Mouse (Mus musculus): ENCODE results near the gene Tuba3b. TPM values are rescaled to one million over a fixed set of nuclear protein-coding genes. Genes with fewer than 3 reads are reported as not detected.

Tuba3b gene
- polyA plus RNA-seq, 1 experiment from 2014 or later: 0.31 TPM

GRCm38 (mm10) chr6:145656740-145657591 is 41.4 kb downstream of the Tuba3b start:
- WGBS: 60% methylated on average over 14 of the region's 15 CpGs
- Histone ChIP-seq H3K36me3 (ENCODE audit: insufficient read depth, low read length) (no peaks in the 10 kb centered on the region), H3K9ac (replicated peaks; ENCODE audit: low read length) (no peak overlapping the region), H3K9me3 (ENCODE audit: low read length) (peaks cover 3% of the 10 kb centered on the region; the same call in 1 of the 2 replicates), H3K27me3 (ENCODE audit: insufficient read depth, low read length) (no peaks in the 10 kb centered on the region), H3K4me1 (ENCODE audit: insufficient read depth, low read length) (0 out of 2 replicates have a peak, but pooled peaks cover 3% of the 10 kb centered on the region), H3K4me3 (ENCODE audit: low read length) (no peak overlapping the region), H3K27ac (ENCODE audit: low read length) (no peak overlapping the region), H3K4me2 (replicated peaks; ENCODE audit: low read depth, low read length) (no peak overlapping the region)
- 0 out of 2 replicates have a peak, but pooled peaks have one; percentile 9 for ATAC-seq (ENCODE audit: low FRiP score, low TSS enrichment)

- Histone ChIP-seq H3K9ac (replicated peaks; ENCODE audit: low read length) (no peak overlapping the region), H3K4me1 (ENCODE audit: insufficient read depth, low read length) (0 out of 2 replicates have a peak, but pooled peaks cover 3% of the 10 kb centered on the region), H3K4me3 (ENCODE audit: low read length) (no peak overlapping the region), H3K4me2 (replicated peaks; ENCODE audit: low read depth, low read length) (no peak overlapping the region), H3K9me3 (ENCODE audit: low read length) (peaks cover 3% of the 10 kb centered on the region; the same call in 1 of the 2 replicates), H3K27me3 (ENCODE audit: insufficient read depth, low read length) (no peaks in the 10 kb centered on the region), H3K36me3 (ENCODE audit: insufficient read depth, low read length) (no peaks in the 10 kb centered on the region), H3K27ac (ENCODE audit: low read length) (no peak overlapping the region)
- no peak for ATAC-seq (ENCODE audit: low FRiP score, low TSS enrichment)
- WGBS: 74% methylated on average over 6 of the region's 6 CpGs
Observed at GRCm38 (mm10) chr6:145659116-145659515, 43.6 kb downstream of the Tuba3b start.

GRCm38 (mm10) chr6:145660943-145661342 is 45.4 kb downstream of the Tuba3b start:
- Histone ChIP-seq H3K4me1 (ENCODE audit: insufficient read depth, low read length) (0 out of 2 replicates have a peak, but pooled peaks cover 3% of the 10 kb centered on the region), H3K27ac (ENCODE audit: low read length) (no peak overlapping the region), H3K27me3 (ENCODE audit: insufficient read depth, low read length) (no peaks in the 10 kb centered on the region), H3K36me3 (ENCODE audit: insufficient read depth, low read length) (no peaks in the 10 kb centered on the region), H3K9me3 (ENCODE audit: low read length) (peaks cover 5% of the 10 kb centered on the region; the same call in 1 of the 2 replicates), H3K9ac (replicated peaks; ENCODE audit: low read length) (no peak overlapping the region), H3K4me2 (replicated peaks; ENCODE audit: low read depth, low read length) (no peak overlapping the region), H3K4me3 (ENCODE audit: low read length) (no peak overlapping the region)
- no peak for ATAC-seq (ENCODE audit: low FRiP score, low TSS enrichment)
- WGBS: 60% methylated on average over 11 of the region's 11 CpGs

GRCm38 (mm10) chr6:145664208-145664607 is 48.7 kb downstream of the Tuba3b start:
- no peak overlapping the region for H3K4me3 ChIP-seq (ENCODE audit: low read length)
- H3K9me3 ChIP-seq (ENCODE audit: low read length): peaks cover 6% of the 10 kb centered on the region; the same call in 1 of the 2 replicates
- no peak overlapping the region for H3K9ac ChIP-seq (replicated peaks; ENCODE audit: low read length)
- 0 out of 2 replicates have a peak, but pooled peaks cover 8% of the 10 kb centered on the region for H3K4me1 ChIP-seq (ENCODE audit: insufficient read depth, low read length)
- 53% methylated on average over 5 of the region's 5 CpGs for WGBS
- no peak overlapping the region for H3K27ac ChIP-seq (ENCODE audit: low read length)
- H3K27me3 ChIP-seq (ENCODE audit: insufficient read depth, low read length): no peaks in the 10 kb centered on the region
- no peak overlapping the region for H3K4me2 ChIP-seq (replicated peaks; ENCODE audit: low read depth, low read length)
- ATAC-seq (ENCODE audit: low FRiP score, low TSS enrichment): no peak
- H3K36me3 ChIP-seq (ENCODE audit: insufficient read depth, low read length): no peaks in the 10 kb centered on the region

GRCm38 (mm10) chr6:145665751-145666150 is 50.2 kb downstream of the Tuba3b start:
- Histone ChIP-seq H3K27ac (ENCODE audit: low read length) (no peak overlapping the region), H3K27me3 (ENCODE audit: insufficient read depth, low read length) (no peaks in the 10 kb centered on the region), H3K4me2 (replicated peaks; ENCODE audit: low read depth, low read length) (no peak overlapping the region), H3K4me3 (ENCODE audit: low read length) (no peak overlapping the region), H3K36me3 (ENCODE audit: insufficient read depth, low read length) (no peaks in the 10 kb centered on the region), H3K4me1 (ENCODE audit: insufficient read depth, low read length) (0 out of 2 replicates have a peak, but pooled peaks cover 8% of the 10 kb centered on the region), H3K9me3 (ENCODE audit: low read length) (peaks cover 6% of the 10 kb centered on the region; the same call in 1 of the 2 replicates), H3K9ac (replicated peaks; ENCODE audit: low read length) (no peak overlapping the region)
- WGBS: 94% methylated on average over 3 of the region's 3 CpGs
- ATAC-seq (ENCODE audit: low FRiP score, low TSS enrichment): no peak

GRCm38 (mm10) chr6:145667654-145668053 is 52.1 kb downstream of the Tuba3b start:
- no peaks in the 10 kb centered on the region for H3K36me3 ChIP-seq (ENCODE audit: insufficient read depth, low read length)
- H3K9ac ChIP-seq (replicated peaks; ENCODE audit: low read length): no peak overlapping the region
- no peak overlapping the region for H3K27ac ChIP-seq (ENCODE audit: low read length)
- no peaks in the 10 kb centered on the region for H3K27me3 ChIP-seq (ENCODE audit: insufficient read depth, low read length)
- H3K9me3 ChIP-seq (ENCODE audit: low read length): peaks cover 6% of the 10 kb centered on the region; the same call in 1 of the 2 replicates
- no peak overlapping the region for H3K4me3 ChIP-seq (ENCODE audit: low read length)
- H3K4me2 ChIP-seq (replicated peaks; ENCODE audit: low read depth, low read length): no peak overlapping the region
- 59% methylated on average over 3 of the region's 3 CpGs for WGBS
- 0 out of 2 replicates have a peak, but pooled peaks cover 5% of the 10 kb centered on the region for H3K4me1 ChIP-seq (ENCODE audit: insufficient read depth, low read length)
- no peak for ATAC-seq (ENCODE audit: low FRiP score, low TSS enrichment)

GRCm38 (mm10) chr6:145669596-145670071 is 54.1 kb downstream of the Tuba3b start:
- Histone ChIP-seq H3K9ac (replicated peaks; ENCODE audit: low read length) (no peak overlapping the region), H3K4me1 (ENCODE audit: insufficient read depth, low read length) (0 out of 2 replicates have a peak, but pooled peaks cover 5% of the 10 kb centered on the region), H3K27ac (ENCODE audit: low read length) (no peak overlapping the region), H3K27me3 (ENCODE audit: insufficient read depth, low read length) (no peaks in the 10 kb centered on the region), H3K4me3 (ENCODE audit: low read length) (no peak overlapping the region), H3K9me3 (ENCODE audit: low read length) (peaks cover 6% of the 10 kb centered on the region; the same call in 1 of the 2 replicates), H3K4me2 (replicated peaks; ENCODE audit: low read depth, low read length) (no peak overlapping the region), H3K36me3 (ENCODE audit: insufficient read depth, low read length) (no peaks in the 10 kb centered on the region)
- 71% methylated on average over 10 of the region's 10 CpGs for WGBS
- ATAC-seq (ENCODE audit: low FRiP score, low TSS enrichment): no peak

Other genes with a start within 250 kb of the Tuba3b start
- gene Lmntd1, start 1.4 kb upstream of the Tuba3b start, polyA plus RNA-seq (2015; fragmentation: Nextera tagmentation; extraction: Ambion mirVana): 1.6 and 1.8 TPM in 2 replicates
- 4.6 and 5.9 TPM in 2 replicates for gene Rassf8, start 131.0 kb downstream of the Tuba3b start, polyA plus RNA-seq (2015; fragmentation: Nextera tagmentation; extraction: Ambion mirVana)
- 0.94 and 1.1 TPM in 2 replicates for gene Bhlhe41, start 249.8 kb downstream of the Tuba3b start, polyA plus RNA-seq (2015; fragmentation: Nextera tagmentation; extraction: Ambion mirVana)

All from kidney, embryonic 16.5 days (tissue).